Mouse (Mus musculus): Measurements from ENCODE around the gene Ppp1r1b. TPM values are rescaled to one million over a fixed set of nuclear protein-coding genes. Genes with fewer than 3 reads are reported as not detected.

Gene Ppp1r1b
- total and polyA plus RNA-seq, 3 experiments = 0.08 TPM; not detected in 2

DNA sequence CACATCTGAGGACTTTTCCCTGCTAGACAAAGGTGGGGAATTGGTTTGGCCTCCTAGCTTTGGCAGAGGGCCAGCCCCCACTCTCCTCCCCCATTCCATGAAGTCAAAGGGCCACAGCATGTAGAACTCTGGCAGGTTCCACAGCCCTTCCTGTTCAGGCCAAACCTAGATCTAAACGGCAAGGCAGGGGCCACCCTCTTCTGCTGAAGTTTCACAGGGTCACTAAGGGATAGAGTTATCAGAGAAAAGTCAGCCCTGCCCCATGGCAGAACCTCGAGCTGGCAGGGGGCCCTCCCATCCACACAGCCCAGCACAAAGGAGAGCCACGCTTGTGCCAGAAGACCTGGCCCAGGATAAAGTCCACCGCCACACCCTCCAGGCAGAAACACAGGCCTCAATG lies 46.8 kb downstream of the Ppp1r1b start:
- Histone ChIP-seq H3K4me1 (ENCODE audit: control insufficient read depth in 1 of 2, insufficient read depth in 2 of 2) (peaks cover 19 to 56% of the 10 kb centered on the region in 2 experiments), H3K4me2 (ENCODE audit: insufficient read depth, low read depth, poor library complexity, severe bottlenecking) (no peak overlapping the region), H3K27ac (ENCODE audit: insufficient read depth, low read depth) (no peak overlapping the region), H3K27me3 (replicated peaks) (no peaks in the 10 kb centered on the region), H3K79me2 (replicated peaks; ENCODE audit: control insufficient read depth, extremely low read depth, insufficient read depth, poor library complexity, severe bottlenecking) (no peaks in the 10 kb centered on the region), H3K9ac (ENCODE audit: insufficient read depth, low read depth) (no peak overlapping the region), H3K9me3 (replicated peaks; ENCODE audit: low read length) (no peaks in the 10 kb centered on the region), H3K36me3 (replicated peaks in 1 of 2; ENCODE audit: control insufficient read depth in 1 of 2, insufficient read depth in 1 of 2, low read length in 1 of 2) (peaks cover 0 to 6% of the 10 kb centered on the region in 2 experiments), H3K4me3 (replicated peaks in 1 of 3; ENCODE audit: low read depth in 2 of 3, low read length in 2 of 3, poor library complexity in 1 of 3) (no peak overlapping the region)
- in situ Hi-C loops (cut with MboI; ENCODE audit: low pct_ligation_motif_present, low pct_unique_long_range_greater_than_20kb, low sequenced_read_pairs) (no loop called here), dilution Hi-C loops (cut with MboI; ENCODE audit: extremely low pct_ligation_motif_present, extremely low pct_unique_long_range_greater_than_20kb, low sequenced_read_pairs) (no loop called here)
- no peak for DNase-seq (ENCODE audit: extremely low read depth)
- TF ChIP-seq KAT2A (IDR thresholded peaks at IDR 0.05; ENCODE audit: insufficient replicate concordance, low read length) (no peak), JUND (conservative IDR thresholded peaks at IDR 0.05; ENCODE audit: low read depth, low read length) (no peak)

- TF ChIP-seq ETS1 (conservative IDR thresholded peaks at IDR 0.05; ENCODE audit: low read depth, low read length) (no peak), JUND (conservative IDR thresholded peaks at IDR 0.05; ENCODE audit: low read depth, low read length) (no peak), MEF2A (IDR thresholded peaks at IDR 0.05; ENCODE audit: borderline replicate concordance, low read depth, low read length) (no peak), NELFE (IDR thresholded peaks at IDR 0.05; ENCODE audit: low read depth, low read length) (no peak), PAX5 (IDR thresholded peaks at IDR 0.05; ENCODE audit: low read length) (no peak), KAT2A (IDR thresholded peaks at IDR 0.05; ENCODE audit: insufficient replicate concordance, low read length) (no peak), MYC (IDR thresholded peaks at IDR 0.05; ENCODE audit: low read depth, low read length) (no peak), MAX (IDR thresholded peaks at IDR 0.05; ENCODE audit: low read length) (no peak), ZKSCAN1 (IDR thresholded peaks at IDR 0.05; ENCODE audit: borderline replicate concordance, low read depth, low read length) (no peak), POLR2A (IDR thresholded peaks at IDR 0.05; ENCODE audit: low read depth, low read length) (no peak), RAD21 (IDR thresholded peaks at IDR 0.05; ENCODE audit: low read depth, low read length) (no peak), BHLHE40 (IDR thresholded peaks at IDR 0.05; ENCODE audit: low read depth, low read length) (no peak), MAZ (IDR thresholded peaks at IDR 0.05; ENCODE audit: low read depth, low read length) (no peak), RCOR1 (conservative IDR thresholded peaks at IDR 0.05; ENCODE audit: low read depth, low read length) (no peak), SMC3 (IDR thresholded peaks at IDR 0.05; ENCODE audit: low read depth, low read length) (no peak), ZNF384 (IDR thresholded peaks at IDR 0.05; ENCODE audit: low read depth, low read length) (no peak), NRF1 (IDR thresholded peaks at IDR 0.05; ENCODE audit: low read depth, low read length) (no peak), CHD1 (IDR thresholded peaks at IDR 0.05; ENCODE audit: low read depth, low read length) (no peak)
- Histone ChIP-seq H3K4me2 (ENCODE audit: insufficient read depth, low read depth, poor library complexity, severe bottlenecking) (no peak overlapping the region), H3K27ac (ENCODE audit: insufficient read depth, low read depth) (no peak overlapping the region), H3K36me3 (replicated peaks in 1 of 2; ENCODE audit: control insufficient read depth in 1 of 2, insufficient read depth in 1 of 2, low read length in 1 of 2) (peaks cover 0 to 6% of the 10 kb centered on the region in 2 experiments), H3K4me1 (ENCODE audit: control insufficient read depth in 1 of 2, insufficient read depth in 2 of 2) (peaks cover 24 to 39% of the 10 kb centered on the region in 2 experiments), H3K9ac (ENCODE audit: insufficient read depth, low read depth) (no peak overlapping the region), H3K4me3 (replicated peaks in 1 of 3; ENCODE audit: low read depth in 2 of 3, low read length in 2 of 3, poor library complexity in 1 of 3) (no peak overlapping the region), H3K27me3 (replicated peaks) (peaks cover 6% of the 10 kb centered on the region), H3K9me3 (replicated peaks; ENCODE audit: low read length) (no peaks in the 10 kb centered on the region), H3K79me2 (replicated peaks; ENCODE audit: control insufficient read depth, extremely low read depth, insufficient read depth, poor library complexity, severe bottlenecking) (no peaks in the 10 kb centered on the region)
- dilution Hi-C loops (cut with MboI; ENCODE audit: extremely low pct_ligation_motif_present, extremely low pct_unique_long_range_greater_than_20kb, low sequenced_read_pairs) (no loop called here), in situ Hi-C loops (cut with MboI; ENCODE audit: low pct_ligation_motif_present, low pct_unique_long_range_greater_than_20kb, low sequenced_read_pairs) (no loop called here)
- DNase-seq (ENCODE audit: extremely low read depth) = no peak
These were observed 49.7 kb downstream of the Ppp1r1b start for GRCm38 (mm10) chr11:98397946-98398345.

All from CH12.LX (cell line).